Mouse (Mus musculus) gonadal fat pad, adult 2 months (tissue): ENCODE data around the gene Gm20388. TPM values are rescaled to one million over a fixed set of nuclear protein-coding genes. Genes with fewer than 3 reads are reported as not detected.
"Not testable (repeated sequence)": the region's sequence is repeated elsewhere in the genome, so short reads cannot be mapped to it uniquely, and the experiment has no call there.

Experiments used
- DNase-seq: peaks from one replicate; pipeline ENCODE4 v3.0.0-alpha.2; 2012; ENCODE audit warnings: low read depth
- polyA plus RNA-seq: library from polyadenylated mRNA; depleted of rRNA; stranded (reverse); fragments of >200 nt; gene quantifications from 2 replicates; pipeline ENCODE4 v1.2.3, GENCODE M21; 2012

Gene Gm20388
- polyA plus RNA-seq, 1 experiment: 119 TPM

- no peak for DNase-seq
Observed at GRCm38 (mm10) chr8:120705163-120705562, 794.5 kb downstream of the Gm20388 start.

- DNase-seq: no peak
Observed at GRCm38 (mm10) chr8:120706193-120706592, 795.6 kb downstream of the Gm20388 start.

DNA sequence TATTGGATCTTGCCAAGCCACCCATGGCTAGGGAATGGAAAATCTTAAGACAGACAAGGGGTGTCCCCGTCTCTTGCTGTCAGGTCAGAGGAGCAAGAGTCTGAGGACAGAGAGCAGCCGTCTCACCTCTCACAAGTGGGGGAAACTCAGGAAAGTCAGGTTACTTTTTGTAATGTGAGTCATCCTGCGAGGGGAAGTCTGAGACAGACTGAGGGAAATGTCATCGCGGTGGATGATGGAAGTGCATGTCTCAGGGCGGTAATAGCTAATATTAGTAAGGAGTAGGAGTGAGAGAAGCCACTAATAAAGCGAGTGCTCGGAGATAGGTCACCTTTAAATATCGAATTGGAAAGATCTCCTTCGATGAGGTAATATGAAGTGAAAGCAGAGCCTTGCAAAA lies 798.5 kb downstream of the Gm20388 start:
- DNase-seq: no peak

DNA sequence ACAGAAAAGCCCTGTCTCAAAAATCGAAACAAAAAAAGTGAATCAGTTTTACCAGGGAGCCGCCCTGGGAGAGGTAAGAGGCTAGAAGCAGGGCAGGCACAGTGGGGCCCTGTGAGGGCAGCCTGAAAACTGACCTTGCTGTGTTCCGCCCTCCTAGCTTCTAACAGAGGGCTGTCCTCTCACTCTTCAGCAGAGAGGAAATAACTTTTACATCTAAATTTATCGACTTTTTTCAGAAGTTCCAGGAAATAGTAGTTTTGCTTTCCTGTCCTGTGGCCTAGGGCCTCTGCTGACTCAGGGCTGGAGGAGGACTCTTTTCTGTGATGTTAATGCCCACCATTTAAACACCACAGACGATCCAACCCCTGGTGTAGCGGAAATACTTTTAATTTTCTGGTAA lies 804.6 kb downstream of the Gm20388 start:
- no peak for DNase-seq

DNA sequence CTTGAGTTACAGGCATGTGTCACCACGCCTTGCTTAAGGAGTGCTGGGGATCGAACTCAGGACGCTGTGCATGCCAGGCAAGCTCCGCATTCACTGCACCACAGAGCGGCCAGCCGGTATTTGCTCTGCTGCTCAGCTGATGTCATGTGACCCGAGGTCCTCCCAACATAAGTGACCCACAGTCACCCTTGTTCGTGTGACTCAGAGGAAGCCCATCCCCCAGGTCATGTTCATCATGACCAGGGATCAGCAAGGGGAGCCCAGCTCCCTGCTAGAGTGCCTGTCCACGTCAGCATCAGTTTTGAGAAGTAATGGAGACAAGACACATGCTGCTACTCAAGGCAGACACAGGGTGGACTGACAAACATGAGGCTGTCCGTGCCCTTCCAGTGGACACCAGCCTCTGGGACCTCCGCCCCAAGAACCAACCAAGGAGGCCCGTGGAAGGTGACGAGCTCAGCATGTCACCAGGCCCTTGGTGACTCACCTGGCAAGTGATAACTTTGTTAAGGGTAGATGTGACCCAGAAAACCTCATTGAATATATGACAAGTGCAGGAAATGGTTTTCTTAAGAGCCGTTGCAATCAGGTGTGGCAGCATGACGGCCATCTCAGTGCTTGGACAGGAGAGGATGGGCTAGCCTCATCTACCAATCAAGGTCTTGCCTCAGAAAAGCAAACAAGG lies 805.5 kb downstream of the Gm20388 start:
- no peak for DNase-seq

DNA sequence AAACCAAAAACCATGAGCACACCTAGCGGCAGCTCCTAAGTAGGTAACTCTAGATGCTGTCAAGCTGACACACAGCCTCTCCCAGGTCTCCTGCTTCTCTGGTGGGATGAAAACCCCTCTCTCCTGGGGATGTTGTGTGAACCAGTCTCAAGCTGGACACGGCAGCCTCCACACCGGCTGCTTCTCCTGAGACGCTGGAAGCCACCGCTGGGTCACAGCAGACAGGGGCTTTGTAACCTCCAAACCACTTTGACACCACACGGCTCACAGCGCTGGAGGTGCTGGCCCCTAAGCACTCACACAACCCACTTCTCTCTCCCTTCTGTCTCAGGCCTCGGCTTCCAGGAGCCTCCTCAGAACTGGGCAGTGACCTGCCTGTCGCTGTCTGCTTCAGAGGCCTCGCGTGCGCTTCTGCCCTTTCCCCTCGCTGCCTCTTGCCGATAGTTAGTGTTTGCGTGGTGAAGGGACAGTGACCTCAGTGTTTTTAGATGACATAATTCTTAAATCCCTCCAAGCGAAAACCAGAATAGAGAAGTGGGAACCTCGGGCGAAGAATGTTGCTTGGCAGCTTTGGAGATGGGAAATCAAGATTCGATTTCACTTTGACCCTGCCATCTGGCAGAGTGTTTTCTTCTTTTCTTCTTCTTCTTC lies 809.1 kb downstream of the Gm20388 start:
- no peak for DNase-seq

- DNase-seq: no peak
Observed at GRCm38 (mm10) chr8:120723025-120723424, 812.4 kb downstream of the Gm20388 start.

GRCm38 (mm10) chr8:120724096-120724495 lies 813.5 kb downstream of the Gm20388 start:
- DNase-seq: not testable (repeated sequence)

- no peak for DNase-seq
Observed at GRCm38 (mm10) chr8:120724816-120725575, 814.4 kb downstream of the Gm20388 start.

GRCm38 (mm10) chr8:120725576-120725950 lies 814.9 kb downstream of the Gm20388 start:
- DNase-seq: no peak

- no peak for DNase-seq
Observed at GRCm38 (mm10) chr8:120726051-120726450, 815.4 kb downstream of the Gm20388 start.

- no peak for DNase-seq
Observed at GRCm38 (mm10) chr8:120728488-120729160, 818.0 kb downstream of the Gm20388 start.

- no peak for DNase-seq
Observed at GRCm38 (mm10) chr8:120731582-120731981, 820.9 kb downstream of the Gm20388 start.

DNA sequence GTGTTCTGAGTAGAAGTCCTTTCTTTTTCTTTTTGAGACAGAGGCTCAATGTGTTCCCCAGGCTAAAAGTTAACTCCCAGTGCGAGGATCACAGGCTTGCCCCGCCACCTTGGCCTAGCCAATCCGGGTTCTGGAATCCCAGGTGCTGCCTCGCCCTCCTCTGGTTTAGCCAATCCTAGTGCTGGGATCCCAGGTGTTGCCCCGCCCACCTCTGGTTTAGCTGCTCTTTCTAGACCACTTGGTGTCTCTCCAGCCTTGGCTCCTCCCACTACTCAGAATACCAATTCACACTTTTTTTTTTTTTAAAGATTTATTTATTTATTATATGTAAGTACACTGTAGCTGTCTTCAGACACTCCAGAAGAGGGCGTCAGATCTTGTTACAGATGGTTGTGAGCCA lies 821.4 kb downstream of the Gm20388 start:
- DNase-seq: no peak

- no peak for DNase-seq
Observed at GRCm38 (mm10) chr8:120735770-120736481, 825.3 kb downstream of the Gm20388 start, which contains the start of gene Irf8. Gene Irf8 (plus strand): TSS chr8:120736358.

DNA sequence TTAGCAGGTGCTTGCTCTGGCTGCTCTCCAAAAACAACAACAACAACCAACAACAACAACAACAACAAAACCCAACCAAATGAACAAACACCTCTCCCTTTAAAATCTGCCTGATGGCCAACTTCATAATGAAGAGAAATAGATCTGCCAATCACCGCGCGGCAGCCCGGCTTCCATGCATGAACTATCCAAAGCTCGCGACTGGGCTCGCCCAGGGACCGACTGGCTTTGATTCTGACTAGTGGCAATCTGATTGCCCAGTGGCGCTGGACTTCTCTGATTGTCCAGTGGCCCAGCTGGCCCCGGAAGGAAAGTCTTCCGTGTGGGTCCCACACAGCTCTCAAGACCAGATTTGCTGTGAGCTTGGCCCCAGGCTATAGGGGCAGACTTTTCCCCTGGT lies 825.8 kb downstream of the Gm20388 start:
- no peak for DNase-seq

GRCm38 (mm10) chr8:120737166-120737565 lies 826.5 kb downstream of the Gm20388 start:
- no peak for DNase-seq

GRCm38 (mm10) chr8:120738771-120739170 lies 828.1 kb downstream of the Gm20388 start:
- DNase-seq: no peak

GRCm38 (mm10) chr8:120739526-120739925 lies 828.9 kb downstream of the Gm20388 start:
- no peak for DNase-seq

- DNase-seq: no peak
Observed at GRCm38 (mm10) chr8:120740579-120740978, 829.9 kb downstream of the Gm20388 start.

DNA sequence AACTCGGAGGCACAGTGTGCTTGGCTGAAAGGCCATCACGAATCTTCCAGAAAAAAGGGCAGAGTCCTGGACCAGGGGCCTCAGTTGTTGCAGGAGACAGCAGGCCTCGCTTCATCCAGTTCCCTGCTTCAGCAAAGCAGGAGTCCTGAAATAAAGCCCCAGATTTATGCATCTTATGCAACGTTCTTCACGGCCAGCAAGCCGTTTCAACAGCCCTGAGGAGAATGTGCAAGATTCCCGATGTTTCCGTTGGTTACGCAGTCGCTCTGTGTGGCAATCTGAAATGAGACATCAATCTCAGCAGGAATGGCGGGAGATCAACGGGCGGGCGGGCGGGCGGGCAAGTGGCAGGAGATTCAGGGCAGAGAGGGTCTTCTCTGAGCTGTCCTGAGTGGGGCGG lies 830.4 kb downstream of the Gm20388 start:
- DNase-seq: peak; percentile 56
